Mouse (Mus musculus) liver, postnatal 0 days (tissue): ENCODE measurements around the gene Magoh.

Experiments used
- CTCF ChIP-seq: sonication (generic); IDR thresholded peaks from 2 replicates; pipeline ENCODE4 v1.5.1; 2016; ENCODE audit warnings: antibody characterized with exemption, low read depth
- EP300 ChIP-seq: IDR thresholded peaks from 2 replicates; pipeline ENCODE4 v1.6.1; 2016; ENCODE audit warnings: antibody characterized with exemption, low read depth, mild to moderate bottlenecking

GRCm38 (mm10) chr4:107850091-107850490 lies 29.5 kb upstream of the Magoh start:
- TF ChIP-seq CTCF, result no peak
- no peak for TF ChIP-seq EP300
